Mouse (Mus musculus): ENCODE data around the gene Lamb3. TPM values are rescaled to one million over a fixed set of nuclear protein-coding genes. Genes with fewer than 3 reads are reported as not detected.

The Lamb3 gene
- polyA plus RNA-seq, 1 experiment from 2014 or later = 4.3 TPM

- Histone ChIP-seq H3K4me2 (ENCODE audit: low read depth, low read length) (no peak overlapping the region), H3K9ac (ENCODE audit: low read depth, low read length) (no peak overlapping the region), H3K27me3 (replicated peaks; ENCODE audit: control insufficient read depth, insufficient read depth, low read length) (no peaks in the 10 kb centered on the region), H3K4me1 (ENCODE audit: control insufficient read depth, insufficient read depth, low read length) (peaks cover 3% of the 10 kb centered on the region; the same call in 1 of the 2 replicates), H3K4me3 (ENCODE audit: low read length) (no peak overlapping the region), H3K27ac (ENCODE audit: low read length) (no peak overlapping the region), H3K9me3 (ENCODE audit: control insufficient read depth, low read length) (no peaks in the 10 kb centered on the region), H3K36me3 (ENCODE audit: control insufficient read depth, insufficient read depth, low read length) (no peaks in the 10 kb centered on the region)
- 55% methylated on average over 7 of the region's 7 CpGs for WGBS
- no peak for ATAC-seq
These were observed 54.5 kb downstream of the Lamb3 start for GRCm38 (mm10) chr1:193261897-193262548.

- H3K27me3 ChIP-seq (replicated peaks; ENCODE audit: control insufficient read depth, insufficient read depth, low read length) = no peaks in the 10 kb centered on the region
- no peak overlapping the region for H3K4me2 ChIP-seq (ENCODE audit: low read depth, low read length)
- H3K4me3 ChIP-seq (ENCODE audit: low read length) = no peak overlapping the region
- ATAC-seq = no peak
- H3K4me1 ChIP-seq (ENCODE audit: control insufficient read depth, insufficient read depth, low read length) = peaks cover 3% of the 10 kb centered on the region; the same call in 1 of the 2 replicates
- no peaks in the 10 kb centered on the region for H3K36me3 ChIP-seq (ENCODE audit: control insufficient read depth, insufficient read depth, low read length)
- WGBS = 82% methylated on average over 8 of the region's 8 CpGs
- no peak overlapping the region for H3K9ac ChIP-seq (ENCODE audit: low read depth, low read length)
- H3K27ac ChIP-seq (ENCODE audit: low read length) = no peak overlapping the region
- H3K9me3 ChIP-seq (ENCODE audit: control insufficient read depth, low read length) = no peaks in the 10 kb centered on the region
These were observed 55.8 kb downstream of the Lamb3 start for GRCm38 (mm10) chr1:193263026-193263907.

GRCm38 (mm10) chr1:193263955-193264598 is 56.6 kb downstream of the Lamb3 start, which contains the start of gene Hsd11b1:
Hsd11b1 (minus strand) TSS chr1:193264075.
- Histone ChIP-seq H3K9me3 (ENCODE audit: control insufficient read depth, low read length) (no peaks in the 10 kb centered on the region), H3K4me2 (ENCODE audit: low read depth, low read length) (no peak within 1 kb of the TSS), H3K4me3 (ENCODE audit: low read length) (no peak within 1 kb of the TSS), H3K27ac (ENCODE audit: low read length) (no peak within 1 kb of the TSS), H3K4me1 (ENCODE audit: control insufficient read depth, insufficient read depth, low read length) (peaks cover 3% of the 10 kb centered on the region; the same call in 1 of the 2 replicates), H3K36me3 (ENCODE audit: control insufficient read depth, insufficient read depth, low read length) (no peaks in the 10 kb centered on the region), H3K27me3 (replicated peaks; ENCODE audit: control insufficient read depth, insufficient read depth, low read length) (no peaks in the 10 kb centered on the region), H3K9ac (ENCODE audit: low read depth, low read length) (no peak within 1 kb of the TSS)
- ATAC-seq = no peak
- WGBS = 66% methylated on average over 5 of the region's 5 CpGs

GRCm38 (mm10) chr1:193265734-193266133 is 58.2 kb downstream of the Lamb3 start:
- no peak for ATAC-seq
- Histone ChIP-seq H3K4me2 (ENCODE audit: low read depth, low read length) (no peak overlapping the region), H3K9ac (ENCODE audit: low read depth, low read length) (no peak overlapping the region), H3K9me3 (ENCODE audit: control insufficient read depth, low read length) (no peaks in the 10 kb centered on the region), H3K4me1 (ENCODE audit: control insufficient read depth, insufficient read depth, low read length) (peaks cover 3% of the 10 kb centered on the region; the same call in 1 of the 2 replicates), H3K27ac (ENCODE audit: low read length) (no peak overlapping the region), H3K27me3 (replicated peaks; ENCODE audit: control insufficient read depth, insufficient read depth, low read length) (no peaks in the 10 kb centered on the region), H3K36me3 (ENCODE audit: control insufficient read depth, insufficient read depth, low read length) (no peaks in the 10 kb centered on the region), H3K4me3 (ENCODE audit: low read length) (no peak overlapping the region)

GRCm38 (mm10) chr1:193270965-193271763 is 63.7 kb downstream of the Lamb3 start:
- H3K4me1 ChIP-seq (ENCODE audit: control insufficient read depth, insufficient read depth, low read length) = peaks cover 11% of the 10 kb centered on the region; the same call in 1 of the 2 replicates
- H3K4me3 ChIP-seq (ENCODE audit: low read length) = 0 out of 2 replicates have a peak overlapping the region, but pooled peaks have one; percentile 8
- WGBS = 50% methylated on average over 6 of the region's 6 CpGs
- H3K9me3 ChIP-seq (ENCODE audit: control insufficient read depth, low read length) = no peaks in the 10 kb centered on the region
- no peaks in the 10 kb centered on the region for H3K27me3 ChIP-seq (replicated peaks; ENCODE audit: control insufficient read depth, insufficient read depth, low read length)
- ATAC-seq = no peak
- H3K9ac ChIP-seq (ENCODE audit: low read depth, low read length) = 0 out of 2 replicates have a peak overlapping the region, but pooled peaks have one; percentile 10
- no peaks in the 10 kb centered on the region for H3K36me3 ChIP-seq (ENCODE audit: control insufficient read depth, insufficient read depth, low read length)
- H3K27ac ChIP-seq (ENCODE audit: low read length) = no peak overlapping the region
- H3K4me2 ChIP-seq (ENCODE audit: low read depth, low read length) = peak overlapping the region; percentile 77; the same call in 1 of the 2 replicates

- peaks cover 11% of the 10 kb centered on the region; the same call in 1 of the 2 replicates for H3K4me1 ChIP-seq (ENCODE audit: control insufficient read depth, insufficient read depth, low read length)
- 22% methylated on average over 24 of the region's 24 CpGs for WGBS
- no peaks in the 10 kb centered on the region for H3K9me3 ChIP-seq (ENCODE audit: control insufficient read depth, low read length)
- peak overlapping the region; percentile 77 for H3K27ac ChIP-seq (ENCODE audit: low read length)
- no peaks in the 10 kb centered on the region for H3K27me3 ChIP-seq (replicated peaks; ENCODE audit: control insufficient read depth, insufficient read depth, low read length)
- peak overlapping the region; percentile 72 for H3K9ac ChIP-seq (ENCODE audit: low read depth, low read length)
- peak overlapping the region; percentile 77 for H3K4me2 ChIP-seq (ENCODE audit: low read depth, low read length)
- H3K4me3 ChIP-seq (ENCODE audit: low read length) = peak overlapping the region; percentile 48
- H3K36me3 ChIP-seq (ENCODE audit: control insufficient read depth, insufficient read depth, low read length) = no peaks in the 10 kb centered on the region
- ATAC-seq = peak; percentile 66
These were observed 64.8 kb downstream of the Lamb3 start for GRCm38 (mm10) chr1:193272137-193272915.

- Histone ChIP-seq H3K9me3 (ENCODE audit: control insufficient read depth, low read length) (no peaks in the 10 kb centered on the region), H3K4me1 (ENCODE audit: control insufficient read depth, insufficient read depth, low read length) (peaks cover 11% of the 10 kb centered on the region; the same call in 1 of the 2 replicates), H3K36me3 (ENCODE audit: control insufficient read depth, insufficient read depth, low read length) (no peaks in the 10 kb centered on the region), H3K27me3 (replicated peaks; ENCODE audit: control insufficient read depth, insufficient read depth, low read length) (no peaks in the 10 kb centered on the region), H3K27ac (ENCODE audit: low read length) (peak within 1 kb of the TSS; percentile 77), H3K4me3 (ENCODE audit: low read length) (peak within 1 kb of the TSS; percentile 48), H3K4me2 (ENCODE audit: low read depth, low read length) (peak within 1 kb of the TSS; percentile 77), H3K9ac (ENCODE audit: low read depth, low read length) (peak within 1 kb of the TSS; percentile 72)
- peak; percentile 91 for ATAC-seq
- WGBS = under 1% methylated on average over 20 of the region's 23 CpGs
These were observed 65.6 kb downstream of the Lamb3 start, which contains the start of gene G0s2 for GRCm38 (mm10) chr1:193272916-193273601. G0s2 (minus strand) TSS chr1:193273217.

All from intestine, embryonic 16.5 days (tissue).